Mouse (Mus musculus): ENCODE measurements around the gene Hs3st6. TPM values are rescaled to one million over a fixed set of nuclear protein-coding genes. Genes with fewer than 3 reads are reported as not detected.

Gene Hs3st6
- polyA plus RNA-seq, 1 experiment from 2014 or later, result 0.20 TPM

DNA sequence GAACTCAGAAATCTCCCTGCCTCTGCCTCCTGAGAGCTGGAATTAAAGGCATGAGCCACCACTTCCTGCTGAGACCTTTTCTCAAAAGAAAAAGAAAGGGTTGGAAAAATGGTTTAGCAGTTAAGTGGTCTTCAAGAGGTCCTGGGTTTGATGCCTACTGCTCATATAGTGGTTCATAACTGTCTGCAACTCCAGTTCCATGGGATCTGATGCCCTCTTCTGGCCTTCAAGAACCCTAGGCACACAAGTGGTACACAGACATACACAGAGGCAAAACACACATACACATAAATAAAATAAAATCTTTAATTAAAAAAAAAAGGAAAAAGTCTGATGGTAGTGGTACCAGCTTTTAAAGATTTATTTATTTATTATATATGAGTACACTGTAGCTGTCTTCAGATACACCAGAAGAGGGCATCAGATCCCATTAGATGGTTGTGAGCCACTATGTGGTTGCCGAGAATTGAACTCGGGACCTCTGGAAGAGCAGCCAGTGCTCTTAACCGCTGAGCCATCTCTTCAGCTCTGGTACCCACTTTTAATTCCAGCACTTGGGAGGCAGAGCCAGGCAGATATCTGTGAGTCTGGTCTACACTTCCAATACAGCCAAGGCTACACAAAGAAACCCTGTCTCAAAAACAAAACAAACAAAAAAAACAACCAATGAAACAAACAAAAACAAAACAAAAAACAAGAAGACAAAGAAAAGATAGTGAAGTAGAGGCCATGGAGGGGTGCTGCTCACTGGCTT lies 27.0 kb upstream of the Hs3st6 start:
- WGBS, result 72% methylated on average over 3 of the region's 3 CpGs
- ATAC-seq, result no peak
- no peak overlapping the region for H3K27ac ChIP-seq (ENCODE audit: low read depth, low read length)

DNA sequence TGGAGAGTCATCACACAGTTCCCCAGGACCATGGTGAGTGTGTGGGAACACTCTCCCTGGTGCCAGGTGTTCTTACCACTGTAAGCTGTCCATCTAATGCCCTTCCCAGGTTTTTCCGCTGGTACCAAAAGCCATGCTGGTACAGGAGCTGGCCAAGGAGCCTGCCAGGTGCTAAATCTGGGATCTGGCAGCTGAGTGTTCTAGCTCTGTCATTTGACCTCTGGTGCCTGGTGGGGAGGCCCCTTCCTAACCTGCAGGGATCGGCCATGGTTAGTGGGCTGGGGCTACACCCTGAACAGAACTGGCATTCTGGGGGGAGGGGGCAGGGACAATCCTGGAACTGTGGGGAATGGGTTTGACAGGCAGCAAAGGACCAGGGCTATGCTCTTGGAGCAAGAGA lies 25.2 kb upstream of the Hs3st6 start, which contains the start of gene Rpl3l:
Gene Rpl3l, plus strand, starts transcription at position 203 of the 400 bp plus-strand sequence.
- Histone ChIP-seq H3K36me3 (ENCODE audit: control insufficient read depth, insufficient read depth, low read length) (peaks cover 1% of the 10 kb centered on the region), H3K9ac (ENCODE audit: low read length) (no peak within 1 kb of the TSS), H3K4me1 (ENCODE audit: control insufficient read depth, insufficient read depth, low read length) (peaks cover 11% of the 10 kb centered on the region), H3K27ac (ENCODE audit: low read depth, low read length) (no peak within 1 kb of the TSS), H3K27me3 (replicated peaks; ENCODE audit: control insufficient read depth, insufficient read depth, low read length) (no peaks in the 10 kb centered on the region), H3K4me3 (ENCODE audit: low read depth, low read length) (no peak within 1 kb of the TSS), H3K4me2 (ENCODE audit: low read length) (no peak within 1 kb of the TSS), H3K9me3 (replicated peaks; ENCODE audit: control insufficient read depth, low read length) (no peaks in the 10 kb centered on the region)
- DNase-seq (ENCODE audit: low spot score), result no peak
- WGBS, result 70% methylated on average over 2 of the region's 2 CpGs
- ATAC-seq, result no peak

More for the DNA sequence above, 27.0 kb upstream of the Hs3st6 start:
- Histone ChIP-seq H3K9me3 (replicated peaks; ENCODE audit: control insufficient read depth, low read length) (no peaks in the 10 kb centered on the region), H3K9ac (ENCODE audit: low read length) (no peak overlapping the region), H3K27me3 (replicated peaks; ENCODE audit: control insufficient read depth, insufficient read depth, low read length) (no peaks in the 10 kb centered on the region), H3K36me3 (ENCODE audit: control insufficient read depth, insufficient read depth, low read length) (peaks cover 17% of the 10 kb centered on the region), H3K4me3 (ENCODE audit: low read depth, low read length) (no peak overlapping the region), H3K4me2 (ENCODE audit: low read length) (no peak overlapping the region), H3K4me1 (ENCODE audit: control insufficient read depth, insufficient read depth, low read length) (peaks cover 15% of the 10 kb centered on the region)
- no peak for DNase-seq (ENCODE audit: low spot score)

DNA sequence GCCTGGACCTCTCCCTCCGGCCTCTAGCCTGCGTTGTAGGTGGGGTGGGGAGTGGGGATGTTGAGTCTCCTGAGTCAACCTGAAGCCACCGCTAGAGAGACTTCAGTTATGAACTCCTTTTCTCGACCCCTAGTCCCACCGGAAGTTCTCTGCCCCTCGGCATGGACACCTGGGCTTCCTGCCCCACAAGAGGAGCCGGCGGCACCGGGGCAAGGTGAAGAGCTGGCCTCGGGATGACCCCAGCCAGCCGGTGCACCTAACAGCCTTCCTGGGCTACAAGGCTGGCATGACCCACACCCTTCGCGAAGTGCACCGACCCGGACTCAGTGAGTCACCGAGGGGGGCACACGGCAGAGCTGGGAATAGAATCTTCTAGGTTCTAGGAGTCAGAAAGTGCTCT lies 24.6 kb upstream of the Hs3st6 start:
- no peaks in the 10 kb centered on the region for H3K36me3 ChIP-seq (ENCODE audit: control insufficient read depth, insufficient read depth, low read length)
- no peak for ATAC-seq
- no peaks in the 10 kb centered on the region for H3K27me3 ChIP-seq (replicated peaks; ENCODE audit: control insufficient read depth, insufficient read depth, low read length)
- no peak overlapping the region for H3K9ac ChIP-seq (ENCODE audit: low read length)
- no peak overlapping the region for H3K4me2 ChIP-seq (ENCODE audit: low read length)
- no peak overlapping the region for H3K27ac ChIP-seq (ENCODE audit: low read depth, low read length)
- 76% methylated on average over 17 of the region's 17 CpGs for WGBS
- no peak overlapping the region for H3K4me3 ChIP-seq (ENCODE audit: low read depth, low read length)
- no peaks in the 10 kb centered on the region for H3K9me3 ChIP-seq (replicated peaks; ENCODE audit: control insufficient read depth, low read length)
- H3K4me1 ChIP-seq (ENCODE audit: control insufficient read depth, insufficient read depth, low read length), result peaks cover 9% of the 10 kb centered on the region
- DNase-seq (ENCODE audit: low spot score), result no peak

DNA sequence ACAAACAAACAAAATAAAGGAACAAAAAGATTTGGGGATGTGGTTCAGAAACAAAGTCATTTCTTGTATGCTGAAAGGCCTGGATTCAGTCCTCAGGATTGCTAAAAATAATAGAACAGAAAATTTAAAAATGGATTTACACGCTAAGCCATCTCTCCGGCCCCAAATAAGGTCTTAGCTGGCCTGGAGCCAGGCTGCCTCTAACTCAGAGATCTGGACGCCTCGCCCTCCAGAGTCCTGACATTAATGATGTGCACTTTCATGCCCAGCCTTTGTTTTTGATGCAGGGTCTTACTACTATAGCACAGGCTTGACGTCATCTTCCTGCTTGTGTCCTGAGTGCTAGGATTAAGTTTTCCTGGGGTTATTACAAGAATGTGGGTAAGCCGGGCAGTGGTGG lies 23.7 kb upstream of the Hs3st6 start:
- Histone ChIP-seq H3K9ac (ENCODE audit: low read length) (no peak overlapping the region), H3K27me3 (replicated peaks; ENCODE audit: control insufficient read depth, insufficient read depth, low read length) (no peaks in the 10 kb centered on the region), H3K27ac (ENCODE audit: low read depth, low read length) (no peak overlapping the region), H3K4me3 (ENCODE audit: low read depth, low read length) (no peak overlapping the region), H3K9me3 (replicated peaks; ENCODE audit: control insufficient read depth, low read length) (no peaks in the 10 kb centered on the region), H3K4me2 (ENCODE audit: low read length) (no peak overlapping the region), H3K4me1 (ENCODE audit: control insufficient read depth, insufficient read depth, low read length) (0 out of 2 replicates have a peak, but pooled peaks cover 4% of the 10 kb centered on the region), H3K36me3 (ENCODE audit: control insufficient read depth, insufficient read depth, low read length) (no peaks in the 10 kb centered on the region)
- WGBS, result 75% methylated on average over 6 of the region's 6 CpGs
- ATAC-seq (no peak), DNase-seq (ENCODE audit: low spot score) (no peak)

DNA sequence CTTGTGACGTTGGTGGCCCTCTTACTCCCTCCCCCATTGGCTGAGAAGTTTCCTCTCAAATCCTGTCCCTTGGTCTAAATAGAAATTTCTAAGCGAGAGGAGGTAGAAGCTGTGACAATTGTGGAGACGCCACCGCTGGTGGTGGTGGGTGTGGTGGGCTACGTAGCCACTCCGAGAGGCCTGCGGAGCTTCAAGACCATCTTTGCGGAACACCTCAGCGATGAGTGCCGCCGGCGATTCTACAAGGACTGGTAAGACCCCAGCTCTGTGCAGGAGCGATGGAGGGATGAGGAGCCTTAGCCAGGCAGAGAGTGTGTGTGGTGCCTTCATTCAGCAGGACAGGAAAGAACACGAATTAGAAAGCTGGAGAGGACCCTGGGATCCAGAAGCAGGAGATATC lies 22.0 kb upstream of the Hs3st6 start:
- no peak for DNase-seq (ENCODE audit: low spot score)
- H3K27ac ChIP-seq (ENCODE audit: low read depth, low read length), result no peak overlapping the region

DNA sequence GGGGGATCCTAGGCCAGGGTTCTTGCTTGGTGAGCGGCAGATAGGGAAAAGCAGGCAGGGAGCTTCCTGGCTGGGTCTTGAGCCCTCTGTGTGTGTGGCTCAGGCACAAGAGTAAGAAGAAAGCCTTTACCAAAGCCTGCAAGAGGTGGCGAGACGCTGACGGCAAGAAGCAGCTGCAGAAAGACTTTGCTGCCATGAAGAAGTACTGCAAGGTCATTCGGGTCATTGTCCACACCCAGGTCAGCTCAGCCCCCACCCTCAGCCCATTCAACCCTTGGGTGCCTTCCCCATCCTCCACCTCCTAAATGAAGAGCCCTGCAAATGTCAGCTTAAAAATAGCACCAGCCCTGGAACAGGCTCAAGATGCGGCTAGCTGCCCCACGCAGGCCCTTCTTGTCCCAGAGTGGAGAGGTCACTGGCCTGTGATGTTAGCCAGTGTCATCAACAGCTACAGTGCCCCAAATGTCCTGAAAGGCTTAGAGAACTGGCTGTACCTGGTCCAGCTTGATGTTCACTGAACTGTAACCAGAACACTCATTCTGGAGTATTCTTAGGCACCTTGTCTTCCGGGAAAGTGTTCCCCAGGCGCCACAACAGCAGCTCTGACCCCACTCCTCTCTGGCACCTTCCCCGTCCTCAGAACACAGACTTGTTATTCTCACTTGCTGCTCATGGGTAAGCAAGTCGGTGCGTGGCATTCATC lies 20.4 kb upstream of the Hs3st6 start:
- ATAC-seq (no peak), DNase-seq (ENCODE audit: low spot score) (no peak)
- H3K9me3 ChIP-seq (replicated peaks; ENCODE audit: control insufficient read depth, low read length), result no peaks in the 10 kb centered on the region
- H3K9ac ChIP-seq (ENCODE audit: low read length), result no peak overlapping the region
- H3K4me2 ChIP-seq (ENCODE audit: low read length), result no peak overlapping the region
- no peaks in the 10 kb centered on the region for H3K36me3 ChIP-seq (ENCODE audit: control insufficient read depth, insufficient read depth, low read length)
- no peaks in the 10 kb centered on the region for H3K27me3 ChIP-seq (replicated peaks; ENCODE audit: control insufficient read depth, insufficient read depth, low read length)
- H3K4me1 ChIP-seq (ENCODE audit: control insufficient read depth, insufficient read depth, low read length), result peaks cover 7% of the 10 kb centered on the region
- WGBS, result 83% methylated on average over 12 of the region's 12 CpGs
- H3K27ac ChIP-seq (ENCODE audit: low read depth, low read length), result no peak overlapping the region
- H3K4me3 ChIP-seq (ENCODE audit: low read depth, low read length), result no peak overlapping the region

More for the DNA sequence above, 22.0 kb upstream of the Hs3st6 start:
- Histone ChIP-seq H3K9ac (ENCODE audit: low read length) (no peak overlapping the region), H3K9me3 (replicated peaks; ENCODE audit: control insufficient read depth, low read length) (no peaks in the 10 kb centered on the region), H3K4me1 (ENCODE audit: control insufficient read depth, insufficient read depth, low read length) (no peaks in the 10 kb centered on the region), H3K36me3 (ENCODE audit: control insufficient read depth, insufficient read depth, low read length) (no peaks in the 10 kb centered on the region), H3K4me3 (ENCODE audit: low read depth, low read length) (no peak overlapping the region), H3K27me3 (replicated peaks; ENCODE audit: control insufficient read depth, insufficient read depth, low read length) (no peaks in the 10 kb centered on the region), H3K4me2 (ENCODE audit: low read length) (no peak overlapping the region)
- 84% methylated on average over 14 of the region's 14 CpGs for WGBS
- no peak for ATAC-seq

DNA sequence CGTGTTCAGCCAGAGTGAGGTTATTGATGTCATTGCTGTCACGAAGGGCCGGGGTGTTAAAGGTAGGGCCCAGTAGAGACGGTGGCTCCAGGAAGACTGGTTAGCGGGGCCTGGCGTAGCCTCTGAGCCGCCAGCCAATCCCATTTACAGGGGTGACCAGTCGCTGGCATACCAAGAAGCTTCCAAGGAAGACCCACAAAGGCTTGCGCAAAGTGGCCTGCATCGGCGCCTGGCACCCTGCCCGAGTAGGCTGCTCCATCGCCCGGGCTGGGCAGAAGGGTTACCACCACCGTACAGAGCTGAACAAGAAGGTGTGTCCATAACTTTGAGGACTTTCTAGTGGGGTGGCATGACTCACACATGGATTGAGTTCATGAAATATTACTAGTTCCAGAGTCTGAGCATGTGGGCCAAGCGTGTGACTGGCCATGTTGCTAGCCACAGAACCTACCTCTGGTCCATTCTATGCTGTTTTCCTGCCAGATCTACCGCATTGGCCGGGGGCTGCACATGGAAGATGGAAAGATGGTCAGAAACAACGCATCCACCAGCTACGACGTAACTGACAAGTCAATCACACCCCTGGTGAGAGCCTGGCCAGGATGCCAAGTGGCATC lies 19.2 kb upstream of the Hs3st6 start:
- no peak overlapping the region for H3K27ac ChIP-seq (ENCODE audit: low read depth, low read length)
- no peak overlapping the region for H3K9ac ChIP-seq (ENCODE audit: low read length)
- 87% methylated on average over 21 of the region's 21 CpGs for WGBS
- H3K36me3 ChIP-seq (ENCODE audit: control insufficient read depth, insufficient read depth, low read length), result no peaks in the 10 kb centered on the region
- peaks cover 8% of the 10 kb centered on the region for H3K4me1 ChIP-seq (ENCODE audit: control insufficient read depth, insufficient read depth, low read length)
- no peak for DNase-seq (ENCODE audit: low spot score)
- ATAC-seq, result no peak
- H3K9me3 ChIP-seq (replicated peaks; ENCODE audit: control insufficient read depth, low read length), result no peaks in the 10 kb centered on the region
- H3K4me2 ChIP-seq (ENCODE audit: low read length), result no peak overlapping the region
- no peak overlapping the region for H3K4me3 ChIP-seq (ENCODE audit: low read depth, low read length)
- H3K27me3 ChIP-seq (replicated peaks; ENCODE audit: control insufficient read depth, insufficient read depth, low read length), result no peaks in the 10 kb centered on the region

DNA sequence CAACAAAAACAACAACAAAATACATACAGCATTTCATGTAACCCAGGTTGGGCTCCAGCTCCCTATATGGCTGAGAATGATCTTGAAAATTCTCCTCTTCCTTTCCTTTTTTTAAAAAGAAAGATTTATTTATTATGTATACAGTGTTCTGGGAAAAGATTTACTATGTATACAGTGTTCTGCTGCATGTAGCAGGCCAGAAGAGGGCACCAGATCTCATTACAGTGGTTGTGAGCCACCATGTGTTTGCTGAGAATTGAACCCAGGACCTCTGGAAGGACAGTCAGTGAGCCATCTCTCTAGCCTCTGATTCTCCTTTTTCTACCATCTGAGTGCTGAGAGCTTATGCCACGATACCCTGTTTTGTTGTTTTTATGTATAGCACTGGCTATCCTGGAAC lies 18.3 kb upstream of the Hs3st6 start:
- peaks cover 8% of the 10 kb centered on the region for H3K4me1 ChIP-seq (ENCODE audit: control insufficient read depth, insufficient read depth, low read length)
- no peak overlapping the region for H3K4me2 ChIP-seq (ENCODE audit: low read length)
- H3K27me3 ChIP-seq (replicated peaks; ENCODE audit: control insufficient read depth, insufficient read depth, low read length), result no peaks in the 10 kb centered on the region
- ATAC-seq (no peak), DNase-seq (ENCODE audit: low spot score) (no peak)
- WGBS, result 93% methylated on average over 1 of the region's 1 CpGs
- H3K27ac ChIP-seq (ENCODE audit: low read depth, low read length), result no peak overlapping the region
- H3K9me3 ChIP-seq (replicated peaks; ENCODE audit: control insufficient read depth, low read length), result no peaks in the 10 kb centered on the region
- no peak overlapping the region for H3K4me3 ChIP-seq (ENCODE audit: low read depth, low read length)
- H3K36me3 ChIP-seq (ENCODE audit: control insufficient read depth, insufficient read depth, low read length), result peaks cover 2% of the 10 kb centered on the region; the same call in 1 of the 2 replicates
- no peak overlapping the region for H3K9ac ChIP-seq (ENCODE audit: low read length)

DNA sequence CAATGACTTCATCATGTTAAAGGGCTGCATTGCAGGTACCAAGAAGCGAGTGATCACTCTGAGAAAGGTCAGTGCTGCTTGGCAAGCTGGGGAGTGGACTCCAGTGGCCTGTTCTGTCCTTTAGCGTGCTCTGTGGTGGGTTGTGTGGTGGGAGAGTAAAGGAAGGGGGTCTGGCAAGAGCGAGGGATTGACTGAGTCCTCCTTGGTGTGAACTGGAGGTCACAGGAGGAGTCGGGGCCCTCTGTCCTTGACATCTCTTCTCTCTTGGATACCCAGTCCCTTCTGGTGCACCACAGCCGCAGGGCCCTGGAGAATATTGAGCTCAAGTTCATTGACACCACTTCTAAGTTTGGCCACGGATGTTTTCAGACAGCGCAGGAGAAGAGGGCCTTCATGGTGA lies 17.3 kb upstream of the Hs3st6 start:
- peaks cover 8% of the 10 kb centered on the region for H3K4me1 ChIP-seq (ENCODE audit: control insufficient read depth, insufficient read depth, low read length)
- H3K27me3 ChIP-seq (replicated peaks; ENCODE audit: control insufficient read depth, insufficient read depth, low read length), result no peaks in the 10 kb centered on the region
- H3K9ac ChIP-seq (ENCODE audit: low read length), result no peak overlapping the region
- H3K9me3 ChIP-seq (replicated peaks; ENCODE audit: control insufficient read depth, low read length), result no peaks in the 10 kb centered on the region
- no peak overlapping the region for H3K4me3 ChIP-seq (ENCODE audit: low read depth, low read length)
- no peak overlapping the region for H3K27ac ChIP-seq (ENCODE audit: low read depth, low read length)
- peaks cover 3% of the 10 kb centered on the region; the same call in 1 of the 2 replicates for H3K36me3 ChIP-seq (ENCODE audit: control insufficient read depth, insufficient read depth, low read length)
- WGBS, result 84% methylated on average over 7 of the region's 7 CpGs
- no peak overlapping the region for H3K4me2 ChIP-seq (ENCODE audit: low read length)
- ATAC-seq (no peak), DNase-seq (ENCODE audit: low spot score) (no peak)

All from forebrain, embryonic 14.5 days (tissue).